Mouse (Mus musculus) MEL (cell line): Measurements from ENCODE around the gene Gtpbp2. TPM values are rescaled to one million over a fixed set of nuclear protein-coding genes. Genes with fewer than 3 reads are reported as not detected.

Experiments used
- DNase-seq: peaks from one replicate; pipeline ENCODE4 v3.0.0; 2011; ENCODE audit warnings: low read depth, low spot score
- H3K27ac ChIP-seq: 2 replicates; pipeline ENCODE4 v1.5.1; 2012; ENCODE audit warnings: low read depth, mild to moderate bottlenecking, control low read depth, low read length, moderate library complexity; ENCODE audit not compliant: control insufficient read depth
- H3K27me3 ChIP-seq, 2 experiments: fragments of 150-350 bp in 1 of 2; sonication (generic) in 1 of 2; 2 replicates each; pipeline ENCODE4 v1.6.1; 2012; ENCODE audit warnings: low read length in 2 of 2, mild to moderate bottlenecking in 2 of 2, improper control_type of control experiment in 1 of 2, moderate library complexity in 1 of 2; ENCODE audit not compliant: insufficient read depth in 2 of 2, control insufficient read depth in 1 of 2
- H3K36me3 ChIP-seq, 2 experiments: 2 replicates each; pipeline ENCODE4 v1.6.1; 2012 to 2014; ENCODE audit warnings: low read length in 2 of 2, improper control_type of control experiment in 1 of 2, inconsistent platforms in 1 of 2, mild to moderate bottlenecking in 1 of 2; ENCODE audit not compliant: insufficient read depth in 2 of 2, control insufficient read depth in 1 of 2
- H3K4me1 ChIP-seq, 2 experiments: fragments of 150-350 bp in 1 of 2; sonication (generic) in 1 of 2; 2 replicates each; pipeline ENCODE4 v1.6.1; 2012; ENCODE audit warnings: low read length in 2 of 2, improper control_type of control experiment in 1 of 2, mild to moderate bottlenecking in 1 of 2; ENCODE audit not compliant: insufficient read depth in 2 of 2, control insufficient read depth in 1 of 2
- H3K4me3 ChIP-seq, 2 experiments: fragments of 150-350 bp in 1 of 2; sonication (generic) in 1 of 2; 2 replicates each; pipeline ENCODE4 v1.5.1; 2012; ENCODE audit warnings: low read depth in 2 of 2, low read length in 2 of 2, mild to moderate bottlenecking in 2 of 2, moderate library complexity in 2 of 2, control low read depth in 1 of 2, improper control_type of control experiment in 1 of 2; ENCODE audit not compliant: control insufficient read depth in 1 of 2, insufficient read depth in 1 of 2
- H3K79me2 ChIP-seq: 2 replicates; pipeline ENCODE4 v1.6.1; 2012; ENCODE audit warnings: mild to moderate bottlenecking, low read length, moderate library complexity; ENCODE audit not compliant: control insufficient read depth, poor library complexity, insufficient read depth
- H3K9ac ChIP-seq: 2 replicates; pipeline ENCODE4 v1.6.1; 2012; ENCODE audit warnings: low read depth, mild to moderate bottlenecking, control low read depth, low read length, moderate library complexity; ENCODE audit not compliant: control insufficient read depth, poor library complexity, severe bottlenecking
- H3K9me3 ChIP-seq: fragments of 150-350 bp; sonication (generic); replicated peaks from 2 replicates; pipeline ENCODE4 v1.6.1; 2012; ENCODE audit warnings: mild to moderate bottlenecking, low read length, improper control_type of control experiment, moderate library complexity; ENCODE audit not compliant: insufficient read depth
- BHLHE40 ChIP-seq: IDR thresholded peaks from 2 replicates; pipeline ENCODE4 v1.6.1; 2012; ENCODE audit warnings: low read depth, mild to moderate bottlenecking, inconsistent platforms, low read length, improper control_type of control experiment, borderline replicate concordance
- CHD1 ChIP-seq: IDR thresholded peaks from 2 replicates; pipeline ENCODE4 v1.6.1; 2012; ENCODE audit warnings: low read depth, mild to moderate bottlenecking, inconsistent platforms, low read length, improper control_type of control experiment
- CTCF ChIP-seq, 3 experiments: IDR thresholded peaks in 2 of 3; conservative IDR thresholded peaks in 1 of 3; 2 replicates each; pipeline ENCODE4 v1.5.1; 2011 to 2012; ENCODE audit warnings: low read length in 3 of 3, low read depth in 2 of 3, mild to moderate bottlenecking in 2 of 3, improper control_type of control experiment in 1 of 3, inconsistent platforms in 1 of 3, mixed read lengths in 1 of 3, moderate library complexity in 1 of 3; ENCODE audit not compliant: control insufficient read depth in 1 of 3, insufficient read depth in 1 of 3, poor library complexity in 1 of 3, severe bottlenecking in 1 of 3
- ETS1 ChIP-seq: IDR thresholded peaks from 2 replicates; pipeline ENCODE4 v1.6.1; 2012; ENCODE audit warnings: low read depth, mild to moderate bottlenecking, inconsistent platforms, low read length, improper control_type of control experiment, moderate library complexity
- GABPA ChIP-seq: IDR thresholded peaks from 2 replicates; pipeline ENCODE4 v1.6.1; 2012; ENCODE audit warnings: low read depth, mild to moderate bottlenecking, inconsistent platforms, low read length, improper control_type of control experiment, moderate library complexity
- HCFC1 ChIP-seq: IDR thresholded peaks from 2 replicates; pipeline ENCODE4 v1.6.1; 2012; ENCODE audit warnings: low read depth, mild to moderate bottlenecking, inconsistent platforms, low read length, improper control_type of control experiment, moderate library complexity
- JUND ChIP-seq: IDR thresholded peaks from 2 replicates; pipeline ENCODE4 v1.6.1; 2011; ENCODE audit warnings: low read depth, mild to moderate bottlenecking, improper control_type of control experiment, low read length
- MAZ ChIP-seq: IDR thresholded peaks from 2 replicates; pipeline ENCODE4 v1.6.1; 2012; ENCODE audit warnings: low read depth, mild to moderate bottlenecking, inconsistent platforms, low read length, improper control_type of control experiment
- MEF2A ChIP-seq: IDR thresholded peaks from 2 replicates; pipeline ENCODE4 v1.6.1; 2014; ENCODE audit warnings: low read depth, mild to moderate bottlenecking, inconsistent platforms, low read length, improper control_type of control experiment; ENCODE audit not compliant: poor library complexity, insufficient replicate concordance, severe bottlenecking; ENCODE audit errors: extremely low read depth
- MXI1 ChIP-seq: IDR thresholded peaks from 2 replicates; pipeline ENCODE4 v1.6.1; 2011; ENCODE audit warnings: mild to moderate bottlenecking, low read depth, low read length, improper control_type of control experiment
- MYB ChIP-seq: IDR thresholded peaks from 2 replicates; pipeline ENCODE4 v1.6.1; 2011; ENCODE audit warnings: mild to moderate bottlenecking, low read depth, low read length, improper control_type of control experiment
- POLR2A ChIP-seq, 2 experiments: IDR thresholded peaks; 2 replicates each; pipeline ENCODE4 v1.6.1; 2011 to 2012; ENCODE audit warnings: low read length in 2 of 2, mild to moderate bottlenecking in 2 of 2, control low read depth in 1 of 2, improper control_type of control experiment in 1 of 2, low read depth in 1 of 2, moderate library complexity in 1 of 2; ENCODE audit not compliant: control insufficient read depth in 1 of 2, insufficient read depth in 1 of 2, poor library complexity in 1 of 2
- POLR2AphosphoS2 ChIP-seq: IDR thresholded peaks from 2 replicates; pipeline ENCODE4 v1.6.1; 2011; ENCODE audit warnings: low read length, improper control_type of control experiment
- POLR2AphosphoS5 ChIP-seq: IDR thresholded peaks from 2 replicates; pipeline ENCODE4 v1.6.1; 2012; ENCODE audit warnings: low read depth, borderline replicate concordance, mild to moderate bottlenecking, inconsistent platforms, low read length, moderate library complexity, mixed read lengths
- RAD21 ChIP-seq: IDR thresholded peaks from 2 replicates; pipeline ENCODE4 v1.6.1; 2011; ENCODE audit warnings: mild to moderate bottlenecking, low read depth, low read length, improper control_type of control experiment
- RCOR1 ChIP-seq: IDR thresholded peaks from 2 replicates; pipeline ENCODE4 v1.6.1; 2012; ENCODE audit warnings: low read depth, mild to moderate bottlenecking, inconsistent platforms, low read length, improper control_type of control experiment
- SIN3A ChIP-seq: IDR thresholded peaks from 2 replicates; pipeline ENCODE4 v1.6.1; 2012; ENCODE audit warnings: low read length, improper control_type of control experiment, inconsistent platforms
- SMC3 ChIP-seq: IDR thresholded peaks from 2 replicates; pipeline ENCODE4 v1.6.1; 2011; ENCODE audit warnings: low read depth, low read length, improper control_type of control experiment
- TAL1 ChIP-seq: IDR thresholded peaks from 2 replicates; pipeline ENCODE4 v1.6.1; 2012; ENCODE audit warnings: mild to moderate bottlenecking, inconsistent platforms, low read length, moderate library complexity, mixed read lengths
- TBP ChIP-seq: IDR thresholded peaks from 2 replicates; pipeline ENCODE4 v1.8.0; 2011; ENCODE audit warnings: low read depth, low read length, improper control_type of control experiment
- TCF12 ChIP-seq: IDR thresholded peaks from 2 replicates; pipeline ENCODE4 v1.6.1; 2014; ENCODE audit warnings: low read depth, mild to moderate bottlenecking, inconsistent platforms, low read length, improper control_type of control experiment, moderate library complexity
- USF1 ChIP-seq: IDR thresholded peaks from 2 replicates; pipeline ENCODE4 v1.6.1; 2014; ENCODE audit warnings: low read depth, mild to moderate bottlenecking, inconsistent platforms, low read length, improper control_type of control experiment, moderate library complexity
- ZC3H11A ChIP-seq: IDR thresholded peaks from 2 replicates; pipeline ENCODE4 v1.6.1; 2012; ENCODE audit warnings: low read depth, mild to moderate bottlenecking, inconsistent platforms, low read length, improper control_type of control experiment
- ZKSCAN1 ChIP-seq: IDR thresholded peaks from 2 replicates; pipeline ENCODE4 v1.6.1; 2012; ENCODE audit warnings: low read depth, mild to moderate bottlenecking, inconsistent platforms, low read length, improper control_type of control experiment, moderate library complexity
- polyA plus RNA-seq, 2 experiments: library from polyadenylated mRNA; stranded (reverse) in 1 of 2; unstranded in 1 of 2; fragments of >175 nt in 1 of 2; fragments of >200 nt in 1 of 2; gene quantifications; 2 replicates each; pipeline versions ENCODE4 v1.2.1 to v1.2.4; 2012; ENCODE audit warnings: low replicate concordance in 2 of 2, low read depth in 1 of 2; ENCODE audit not compliant: insufficient read length in 2 of 2, insufficient read depth in 1 of 2, missing spikeins in 1 of 2
- total RNA-seq: library from RNA; depleted of rRNA; stranded (reverse); fragments of 300-350 nt; gene quantifications from 2 replicates; pipeline ENCODE4 v1.2.3, GENCODE M21; 2012

Gtpbp2 gene
- total and polyA plus RNA-seq, 3 experiments: 18.1 to 46.7 TPM; not detected in 1

- Histone ChIP-seq H3K27me3 (no peaks in the 10 kb centered on the region), H3K36me3 (peaks cover 0 to 19% of the 10 kb centered on the region in 2 experiments; a peak in 3 of 4 replicates), H3K79me2 (peaks cover 9% of the 10 kb centered on the region), H3K4me1 (peaks cover 16 to 27% of the 10 kb centered on the region in 2 experiments; a peak in 3 of 4 replicates), H3K4me3 (no peak overlapping the region), H3K9ac (no peak overlapping the region), H3K9me3 (no peaks in the 10 kb centered on the region), H3K27ac (no peak overlapping the region)
- no peak for TF ChIP-seq RAD21
- no peak for TF ChIP-seq BHLHE40
- TF ChIP-seq MYB: no peak
- TF ChIP-seq TCF12: no peak
- TF ChIP-seq ETS1: no peak
- TF ChIP-seq ZC3H11A: no peak
- TF ChIP-seq HCFC1: no peak
- no peak for TF ChIP-seq SIN3A
- TF ChIP-seq POLR2AphosphoS5: no peak
- no peak for TF ChIP-seq MAZ
- TF ChIP-seq RCOR1: no peak
- TF ChIP-seq CTCF (IDR thresholded peaks at IDR 0.05 in 2 of 3, conservative IDR thresholded peaks at IDR 0.05 in 1 of 3; ENCODE audit: control insufficient read depth in 1 of 3, insufficient read depth in 1 of 3, low read depth in 2 of 3, low read length in 3 of 3, poor library complexity in 1 of 3, severe bottlenecking in 1 of 3): no peak
- no peak for TF ChIP-seq JUND
- no peak for TF ChIP-seq POLR2A (IDR thresholded peaks at IDR 0.05; ENCODE audit: control insufficient read depth in 1 of 2, insufficient read depth in 1 of 2, low read depth in 1 of 2, low read length in 2 of 2, poor library complexity in 1 of 2)
- no peak for TF ChIP-seq MEF2A
- DNase-seq: no peak
These were observed 4.0 kb downstream of the Gtpbp2 start for GRCm38 (mm10) chr17:46164791-46165190.

DNA sequence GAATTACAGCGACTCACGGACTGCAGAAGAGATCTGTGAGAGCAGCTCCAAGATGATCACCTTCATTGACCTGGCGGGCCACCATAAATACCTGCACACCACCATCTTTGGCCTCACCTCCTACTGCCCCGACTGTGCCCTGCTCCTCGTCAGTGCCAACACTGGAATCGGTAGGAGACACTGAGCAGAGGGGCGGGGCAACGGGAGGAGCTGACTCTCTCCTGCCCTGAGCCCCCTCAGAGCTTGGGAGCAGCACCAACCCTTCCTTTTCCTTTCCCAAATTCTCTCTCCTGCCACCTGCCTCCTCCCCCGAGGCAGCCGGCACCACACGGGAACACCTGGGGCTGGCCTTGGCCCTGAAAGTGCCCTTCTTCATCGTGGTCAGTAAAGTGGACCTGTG is 4.6 kb downstream of the Gtpbp2 start:
- Histone ChIP-seq H3K79me2 (peaks cover 9% of the 10 kb centered on the region), H3K27ac (no peak overlapping the region), H3K9me3 (no peaks in the 10 kb centered on the region), H3K4me1 (peaks cover 16 to 27% of the 10 kb centered on the region in 2 experiments; a peak in 3 of 4 replicates), H3K9ac (no peak overlapping the region), H3K36me3 (peaks cover 0 to 19% of the 10 kb centered on the region in 2 experiments; a peak in 3 of 4 replicates), H3K4me3 (no peak overlapping the region), H3K27me3 (no peaks in the 10 kb centered on the region)
- TF ChIP-seq RAD21 (no peak), CHD1 (no peak), MXI1 (no peak), MAZ (no peak), POLR2AphosphoS2 (no peak), TAL1 (no peak), ZC3H11A (no peak), MEF2A (no peak), SIN3A (no peak), ZKSCAN1 (no peak), SMC3 (no peak), CTCF (IDR thresholded peaks at IDR 0.05 in 2 of 3, conservative IDR thresholded peaks at IDR 0.05 in 1 of 3; ENCODE audit: control insufficient read depth in 1 of 3, insufficient read depth in 1 of 3, low read depth in 2 of 3, low read length in 3 of 3, poor library complexity in 1 of 3, severe bottlenecking in 1 of 3) (no peak), BHLHE40 (no peak), GABPA (no peak), JUND (no peak), USF1 (no peak), MYB (no peak), HCFC1 (no peak), TBP (no peak)
- no peak for DNase-seq
